Mouse (Mus musculus) hindlimb bud, embryonic 11.5 days (tissue): Measurements from ENCODE around the gene Tmem91.
A peak's percentile ranks its signal among the peaks of the same experiment; 100 is the strongest.

Experiments used
- DNase-seq: peaks from one replicate; pipeline ENCODE4 v3.0.0-alpha.2; 2012; ENCODE audit warnings: low read depth, low spot score; ENCODE audit errors: extremely low spot score

Gene Tmem91

GRCm38 (mm10) chr7:25672442-25672841 is 2.5 kb downstream of the Tmem91 start:
- no peak for DNase-seq

GRCm38 (mm10) chr7:25671686-25672085 is 3.3 kb downstream of the Tmem91 start:
- no peak for DNase-seq

- DNase-seq: no peak
These were observed 4.9 kb downstream of the Tmem91 start for GRCm38 (mm10) chr7:25670096-25670495.

GRCm38 (mm10) chr7:25669631-25670030 is 5.3 kb downstream of the Tmem91 start:
- DNase-seq: no peak

GRCm38 (mm10) chr7:25669158-25669557 is 5.8 kb downstream of the Tmem91 start:
- no peak for DNase-seq

GRCm38 (mm10) chr7:25666381-25666780 is 8.6 kb downstream of the Tmem91 start:
- no peak for DNase-seq

- DNase-seq: peak; percentile 99
These were observed 16.1 kb downstream of the Tmem91 start, which contains the start of the genes Bckdha and Exosc5 for GRCm38 (mm10) chr7:25658657-25659472. Bckdha (minus strand) TSS chr7:25658981. Exosc5 (plus strand) TSS chr7:25659164.

GRCm38 (mm10) chr7:25657785-25658184 is 17.2 kb downstream of the Tmem91 start:
- no peak for DNase-seq

- no peak for DNase-seq
These were observed 19.2 kb downstream of the Tmem91 start for GRCm38 (mm10) chr7:25655601-25656428.

GRCm38 (mm10) chr7:25652244-25652759 is 22.7 kb downstream of the Tmem91 start:
- no peak for DNase-seq

GRCm38 (mm10) chr7:25651281-25651680 is 23.7 kb downstream of the Tmem91 start:
- DNase-seq: no peak

- DNase-seq: no peak
These were observed 25.1 kb downstream of the Tmem91 start for GRCm38 (mm10) chr7:25649839-25650238.

GRCm38 (mm10) chr7:25647574-25648123 is 27.3 kb downstream of the Tmem91 start:
- no peak for DNase-seq

- DNase-seq: no peak
These were observed 29.9 kb downstream of the Tmem91 start for GRCm38 (mm10) chr7:25645074-25645473.

GRCm38 (mm10) chr7:25644631-25645030 is 30.3 kb downstream of the Tmem91 start:
- no peak for DNase-seq

GRCm38 (mm10) chr7:25644136-25644535 is 30.8 kb downstream of the Tmem91 start:
- no peak for DNase-seq

- DNase-seq: no peak
These were observed 35.2 kb downstream of the Tmem91 start for GRCm38 (mm10) chr7:25639754-25640153.

- no peak for DNase-seq
These were observed 37.9 kb downstream of the Tmem91 start for GRCm38 (mm10) chr7:25637099-25637498.

GRCm38 (mm10) chr7:25636373-25636772 is 38.6 kb downstream of the Tmem91 start:
- DNase-seq: no peak

- DNase-seq: no peak
These were observed 42.3 kb downstream of the Tmem91 start for GRCm38 (mm10) chr7:25632679-25633078.

- no peak for DNase-seq
These were observed 46.7 kb downstream of the Tmem91 start for GRCm38 (mm10) chr7:25628323-25628620.
